Mouse (Mus musculus) embryonic facial prominence, embryonic 15.5 days (tissue): ENCODE measurements around the gene S100a1. TPM values are rescaled to one million over a fixed set of nuclear protein-coding genes. Genes with fewer than 3 reads are reported as not detected.

Source experiments
- ATAC-seq: fragments of 200-750 bp; cut with Nextera tagmentation; 2 replicates; pipeline ENCODE4 v1.8.0; 2017; ENCODE audit warnings: low read depth, moderate TSS enrichment; ENCODE audit not compliant: insufficient number of reproducible peaks, low FRiP score, low TSS enrichment
- H3K27ac ChIP-seq: fragments of 300-500 bp; sonication (generic); replicated peaks from 2 replicates; pipeline ENCODE4 v1.5.1; 2015; ENCODE audit warnings: mild to moderate bottlenecking, inconsistent platforms
- H3K27me3 ChIP-seq: fragments of 300-500 bp; sonication (generic); 2 replicates; pipeline ENCODE4 v1.6.1; 2015; ENCODE audit warnings: inconsistent platforms
- H3K36me3 ChIP-seq: fragments of 300-500 bp; sonication (generic); 2 replicates; pipeline ENCODE4 v1.6.1; 2015; ENCODE audit warnings: mild to moderate bottlenecking, inconsistent platforms
- H3K4me1 ChIP-seq: fragments of 300-500 bp; sonication (generic); 2 replicates; pipeline ENCODE4 v1.6.1; 2015; ENCODE audit warnings: inconsistent platforms
- H3K4me2 ChIP-seq: fragments of 300-500 bp; sonication (generic); replicated peaks from 2 replicates; pipeline ENCODE4 v1.6.1; 2015; ENCODE audit warnings: mild to moderate bottlenecking, inconsistent platforms
- H3K4me3 ChIP-seq: fragments of 300-500 bp; sonication (generic); replicated peaks from 2 replicates; pipeline ENCODE4 v1.5.1; 2015; ENCODE audit warnings: mild to moderate bottlenecking, inconsistent platforms
- H3K9ac ChIP-seq: fragments of 300-500 bp; sonication (generic); 2 replicates; pipeline ENCODE4 v1.6.1; 2015; ENCODE audit warnings: inconsistent platforms
- H3K9me3 ChIP-seq: fragments of 300-500 bp; sonication (generic); replicated peaks from 2 replicates; pipeline ENCODE4 v1.6.1; 2016; ENCODE audit warnings: inconsistent platforms
- WGBS: fragments of 180-500 bp; shearing (Covaris S2); methylation state at CpG from one replicate; pipeline ENCODE4 v1.1.7; 2015; 5-methylcytosine and 5-hydroxymethylcytosine counted together
- polyA plus RNA-seq: library from polyadenylated mRNA; unstranded; fragments of >200 nt; fragmentation: Nextera tagmentation; extraction: Ambion mirVana; gene quantifications from 2 replicates; pipeline ENCODE4 v1.2.1, GENCODE M21; 2015

Gene S100a1
- polyA plus RNA-seq, 1 experiment from 2014 or later, result 63.7 TPM

DNA sequence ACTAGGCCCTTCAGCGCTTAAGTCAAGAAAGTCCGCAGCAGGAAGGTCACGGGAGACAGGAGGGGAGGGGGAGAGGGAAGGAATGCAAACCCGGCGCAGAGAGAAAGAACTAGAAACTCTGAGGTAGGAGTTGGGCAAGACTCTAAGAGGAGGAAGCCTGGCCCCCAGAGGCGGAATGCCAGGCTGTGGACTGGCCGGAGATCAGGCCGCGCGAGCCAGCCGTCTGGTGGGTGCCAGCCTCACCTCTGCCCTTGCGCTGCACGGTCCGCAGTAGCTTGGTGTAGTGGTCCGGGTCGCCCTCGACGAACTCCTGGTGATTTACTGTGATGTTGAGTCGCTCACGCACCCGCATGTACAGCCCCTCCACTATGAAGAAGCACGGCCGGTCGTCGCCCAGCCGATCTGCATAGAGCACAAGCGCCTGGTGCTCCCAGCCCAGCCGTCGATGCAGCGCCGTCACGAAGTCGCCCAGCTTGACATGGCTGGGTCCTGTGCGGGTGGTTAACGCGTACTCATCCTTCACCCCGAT is 49.6 kb downstream of the S100a1 start:
- no peak overlapping the region for H3K27ac ChIP-seq
- ATAC-seq, result no peak
- no peaks in the 10 kb centered on the region for H3K9me3 ChIP-seq
- no peaks in the 10 kb centered on the region for H3K36me3 ChIP-seq
- peaks cover 17% of the 10 kb centered on the region for H3K4me1 ChIP-seq
- 12% methylated on average over 37 of the region's 37 CpGs for WGBS
- peaks cover 46% of the 10 kb centered on the region for H3K27me3 ChIP-seq
- H3K4me2 ChIP-seq, result peak overlapping the region; percentile 88
- peak overlapping the region; percentile 44 for H3K4me3 ChIP-seq
- H3K9ac ChIP-seq, result 0 out of 2 replicates have a peak overlapping the region, but pooled peaks have one; percentile 21

DNA sequence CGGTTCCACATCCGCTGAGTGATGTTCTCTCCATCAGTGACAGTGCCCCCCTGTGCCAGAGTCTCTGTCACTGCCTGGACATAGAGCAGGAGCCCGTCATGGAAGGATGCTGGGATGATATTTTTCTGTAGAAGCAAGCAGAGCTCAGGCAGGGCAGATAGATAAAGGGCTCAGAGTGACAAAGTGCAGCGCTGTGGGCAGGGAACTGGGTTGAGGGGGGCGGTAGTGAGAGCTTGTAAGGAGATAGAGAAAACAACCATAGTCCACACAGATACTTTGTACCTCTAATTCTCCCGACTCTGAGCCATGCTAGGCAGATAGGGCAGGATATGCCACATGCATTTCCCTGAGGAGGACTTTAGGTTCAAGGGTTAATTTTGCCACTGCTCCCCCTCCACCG is 51.6 kb downstream of the S100a1 start:
- Histone ChIP-seq H3K27ac (no peak overlapping the region), H3K4me1 (peaks cover 17% of the 10 kb centered on the region), H3K4me2 (no peak overlapping the region), H3K27me3 (peaks cover 46% of the 10 kb centered on the region), H3K9me3 (no peaks in the 10 kb centered on the region), H3K9ac (no peak overlapping the region), H3K36me3 (no peaks in the 10 kb centered on the region), H3K4me3 (no peak overlapping the region)
- ATAC-seq, result no peak
- WGBS, result 31% methylated on average over 7 of the region's 7 CpGs

DNA sequence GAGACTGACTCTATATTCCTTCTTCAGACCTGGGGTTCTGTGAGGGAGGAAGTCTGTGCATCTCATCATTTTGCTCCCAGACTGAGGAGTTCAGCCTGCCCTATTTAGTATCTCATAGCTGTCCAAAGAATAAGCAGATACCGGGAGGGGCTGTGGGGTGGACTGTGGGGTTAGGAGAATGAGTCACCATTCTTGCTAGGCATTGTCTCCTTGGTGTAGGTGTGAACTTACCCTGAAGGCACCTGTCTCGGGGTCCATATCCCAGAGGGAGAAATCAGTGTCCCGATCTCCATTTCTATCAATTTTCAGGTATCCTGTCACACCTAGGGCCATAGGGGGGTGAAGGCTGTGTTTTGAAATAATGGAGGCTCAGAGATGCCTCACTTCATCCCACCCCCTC is 52.3 kb downstream of the S100a1 start:
- Histone ChIP-seq H3K4me1 (peaks cover 17% of the 10 kb centered on the region), H3K27me3 (peaks cover 46% of the 10 kb centered on the region), H3K9me3 (no peaks in the 10 kb centered on the region), H3K27ac (no peak overlapping the region), H3K36me3 (no peaks in the 10 kb centered on the region), H3K4me3 (no peak overlapping the region), H3K9ac (no peak overlapping the region), H3K4me2 (no peak overlapping the region)
- WGBS, result 74% methylated on average over 3 of the region's 3 CpGs
- ATAC-seq, result no peak

Other genes starting within 250 kb of the S100a1 start
- 4.0 and 4.5 TPM in 2 replicates for gene Dennd4b, start 249.2 kb downstream of the S100a1 start, polyA plus RNA-seq
- 15.2 and 16.8 TPM in 2 replicates for gene Gatad2b, start 221.2 kb downstream of the S100a1 start, polyA plus RNA-seq
- gene Slc27a3, start 124.5 kb downstream of the S100a1 start, polyA plus RNA-seq, result 32.1 and 34.6 TPM in 2 replicates
- gene Ints3, start 80.8 kb downstream of the S100a1 start, polyA plus RNA-seq, result 27.6 and 28.5 TPM in 2 replicates
- gene Npr1, start 48.5 kb downstream of the S100a1 start, polyA plus RNA-seq, result 5.9 and 6.2 TPM in 2 replicates
- gene Ilf2, start 38.3 kb downstream of the S100a1 start, polyA plus RNA-seq, result 182 and 183 TPM in 2 replicates
- 95.4 and 104 TPM in 2 replicates for gene Snapin, start 23.4 kb downstream of the S100a1 start, polyA plus RNA-seq
- 155 and 159 TPM in 2 replicates for gene Chtop, start 4.9 kb downstream of the S100a1 start, polyA plus RNA-seq
- 45.9 and 51.8 TPM in 2 replicates for gene S100a13, start within 50 bp of the S100a1 start, polyA plus RNA-seq
- gene S100a14, start 12.5 kb upstream of the S100a1 start, polyA plus RNA-seq, result 134 and 141 TPM in 2 replicates
- gene S100a16, start 22.9 kb upstream of the S100a1 start, polyA plus RNA-seq, result 321 and 322 TPM in 2 replicates
- 35.0 and 74.2 TPM in 2 replicates for gene S100a3, start 46.2 kb upstream of the S100a1 start, polyA plus RNA-seq
- not detected in 2 replicates for gene S100a2, start 75.9 kb upstream of the S100a1 start, polyA plus RNA-seq
- not detected in 2 replicates for gene Gm42674, start 87.5 kb upstream of the S100a1 start, polyA plus RNA-seq
- 24.9 and 31.5 TPM in 2 replicates for gene S100a4, start 89.4 kb upstream of the S100a1 start, polyA plus RNA-seq
- 2.8 and 3.1 TPM in 2 replicates for gene S100a5, start 94.1 kb upstream of the S100a1 start, polyA plus RNA-seq
- 449 and 474 TPM in 2 replicates for gene S100a6, start 98.5 kb upstream of the S100a1 start, polyA plus RNA-seq
- 6.0 and 8.7 TPM in 2 replicates for gene S100a7a, start 139.6 kb upstream of the S100a1 start, polyA plus RNA-seq
- 35.0 and 35.3 TPM in 2 replicates for gene S100a8, start 154.6 kb upstream of the S100a1 start, polyA plus RNA-seq
- 22.1 TPM in 2 replicates for gene S100a9, start 181.3 kb upstream of the S100a1 start, polyA plus RNA-seq
- gene Pglyrp4, start 212.5 kb upstream of the S100a1 start, polyA plus RNA-seq, result 0.25 and 0.41 TPM in 2 replicates